Mouse (Mus musculus) hindlimb bud, embryonic 11.5 days (tissue): Measurements from ENCODE around the gene Ipo5.
A peak's percentile ranks its signal among the peaks of the same experiment; 100 is the strongest.

Experiments
- DNase-seq: peaks from one replicate; pipeline ENCODE4 v3.0.0-alpha.2; 2012; ENCODE audit warnings: low read depth, low spot score; ENCODE audit errors: extremely low spot score

The Ipo5 gene

GRCm38 (mm10) chr14:120910733-120911324 lies at the start of gene Ipo5:
Gene Ipo5 (plus strand): TSS chr14:120911224.
- DNase-seq = peak; percentile 81

GRCm38 (mm10) chr14:120863205-120863604 lies 47.8 kb upstream of the Ipo5 start:
- no peak for DNase-seq

GRCm38 (mm10) chr14:120864896-120865295 lies 46.1 kb upstream of the Ipo5 start:
- DNase-seq = no peak

DNA sequence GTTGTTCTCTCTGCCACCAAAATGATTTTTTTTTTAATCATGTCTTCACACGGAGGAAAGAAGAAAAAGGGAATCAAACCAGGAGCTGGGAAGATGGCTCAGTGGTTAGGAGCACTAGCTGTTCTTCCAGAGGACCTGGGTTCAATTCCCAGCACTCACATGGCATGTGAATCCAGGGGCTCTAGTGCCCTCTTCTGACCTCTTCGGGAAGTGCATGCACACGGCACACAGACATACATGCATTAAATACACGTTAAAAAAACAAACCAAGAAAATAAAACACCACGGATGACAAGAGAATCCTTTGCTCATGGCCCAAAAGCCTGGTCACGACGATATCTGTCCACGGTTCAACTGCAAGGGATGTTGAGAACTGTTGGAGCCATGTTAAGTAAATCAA lies 44.5 kb upstream of the Ipo5 start:
- DNase-seq = no peak

DNA sequence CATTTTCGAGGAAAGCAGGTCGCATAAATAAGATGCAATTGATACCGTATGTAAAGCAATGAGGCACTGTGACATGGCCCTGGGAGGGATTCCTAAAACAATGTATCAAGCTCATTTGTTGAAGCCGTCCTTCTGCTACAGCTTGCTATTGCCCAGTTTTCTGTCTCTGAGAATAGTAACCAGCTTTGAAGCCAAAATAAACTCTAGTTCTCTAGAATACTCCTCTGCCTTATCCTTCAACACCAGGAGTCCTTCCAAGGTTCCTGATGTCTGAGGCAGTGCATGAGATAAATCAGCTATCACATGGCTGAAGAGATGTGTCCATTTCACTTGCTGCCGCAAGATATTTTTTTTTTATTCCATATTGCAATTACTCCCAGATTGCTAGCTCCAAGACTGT lies 43.9 kb upstream of the Ipo5 start:
- DNase-seq = no peak

DNA sequence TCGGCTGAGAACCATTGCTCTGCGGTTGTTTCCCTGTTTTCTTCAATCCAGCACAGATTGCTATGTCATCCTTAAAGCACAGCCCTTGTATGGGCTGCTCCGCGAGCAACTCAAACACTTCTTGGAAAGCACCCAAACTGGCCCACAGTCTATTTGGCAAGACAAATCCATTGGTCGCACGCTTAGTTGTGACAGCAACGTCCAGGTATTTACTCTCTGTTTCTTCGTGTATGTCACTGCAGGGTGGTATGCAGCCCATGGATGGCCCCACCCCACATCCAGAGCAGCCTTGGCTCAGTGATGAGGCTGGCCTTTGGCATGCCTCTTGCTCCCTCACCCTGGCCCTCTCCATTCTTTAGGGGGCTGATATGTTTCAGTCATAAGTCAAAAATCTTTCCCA lies 42.5 kb upstream of the Ipo5 start:
- no peak for DNase-seq

DNA sequence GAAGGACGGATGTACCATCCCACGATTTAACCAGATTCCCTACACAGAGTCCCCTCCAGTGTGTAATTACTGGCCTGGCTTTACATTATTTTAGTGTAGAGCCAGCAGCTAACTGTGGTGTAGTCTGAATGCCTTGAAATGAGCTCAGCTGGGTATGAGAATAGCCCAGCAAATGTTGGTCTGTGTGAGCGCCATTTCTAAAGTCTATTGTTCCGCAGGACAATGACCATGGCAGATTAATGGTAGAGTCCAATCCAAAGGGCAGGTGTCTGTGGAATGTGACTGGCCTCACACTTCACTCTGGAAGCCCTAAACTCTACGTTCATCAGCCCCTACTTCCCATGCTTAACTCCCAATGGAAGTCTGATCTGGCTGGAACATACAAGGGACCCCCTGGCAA lies 40.3 kb upstream of the Ipo5 start:
- no peak for DNase-seq

GRCm38 (mm10) chr14:120874397-120874796 lies 36.6 kb upstream of the Ipo5 start:
- DNase-seq = no peak

DNA sequence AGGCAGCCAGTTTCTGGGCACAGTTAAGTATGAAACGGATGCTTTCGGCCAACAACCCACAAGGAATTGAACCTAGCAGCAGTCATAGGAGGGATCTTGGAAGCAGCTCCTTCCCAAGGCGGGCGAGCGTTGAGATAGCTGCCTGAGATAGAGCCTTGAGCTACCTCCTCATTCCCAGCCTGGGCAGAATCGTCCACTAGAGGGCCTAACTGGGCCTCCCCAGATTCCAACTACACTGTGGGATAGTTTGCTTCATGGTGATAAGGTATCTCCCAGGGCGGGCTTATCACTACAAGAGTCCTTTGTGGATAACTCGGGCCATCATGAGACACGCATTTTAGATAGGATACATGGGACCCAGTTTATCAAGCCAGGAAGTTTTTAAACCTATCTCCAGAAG lies 35.9 kb upstream of the Ipo5 start:
- DNase-seq = no peak

DNA sequence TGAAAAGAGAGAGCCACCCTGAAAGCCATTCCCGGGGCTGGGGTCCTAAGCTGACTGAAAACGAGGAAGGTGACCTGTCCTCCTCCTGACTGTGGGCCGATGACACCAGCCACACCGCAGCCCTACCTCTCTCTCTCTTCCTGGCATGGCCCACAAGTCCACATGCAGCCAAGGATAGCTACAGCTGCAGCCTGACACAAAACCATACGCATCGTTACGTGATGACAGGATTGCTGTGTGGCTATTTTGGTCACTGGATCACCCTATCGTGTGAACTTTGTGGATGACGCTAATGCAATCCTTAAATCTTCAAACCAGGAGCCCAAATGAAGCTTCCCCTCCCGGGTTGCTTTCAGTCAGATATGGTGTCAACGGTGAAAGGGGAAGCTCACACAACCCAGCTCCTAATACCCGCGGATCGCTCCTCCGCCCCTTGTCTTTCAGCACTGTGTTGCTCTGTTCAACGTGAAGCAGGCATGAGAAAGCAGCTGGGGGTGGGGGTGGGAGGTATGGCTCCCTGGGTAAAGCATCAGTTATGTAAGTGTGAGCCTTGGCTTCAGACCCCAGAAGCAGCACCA lies 35.1 kb upstream of the Ipo5 start:
- no peak for DNase-seq

DNA sequence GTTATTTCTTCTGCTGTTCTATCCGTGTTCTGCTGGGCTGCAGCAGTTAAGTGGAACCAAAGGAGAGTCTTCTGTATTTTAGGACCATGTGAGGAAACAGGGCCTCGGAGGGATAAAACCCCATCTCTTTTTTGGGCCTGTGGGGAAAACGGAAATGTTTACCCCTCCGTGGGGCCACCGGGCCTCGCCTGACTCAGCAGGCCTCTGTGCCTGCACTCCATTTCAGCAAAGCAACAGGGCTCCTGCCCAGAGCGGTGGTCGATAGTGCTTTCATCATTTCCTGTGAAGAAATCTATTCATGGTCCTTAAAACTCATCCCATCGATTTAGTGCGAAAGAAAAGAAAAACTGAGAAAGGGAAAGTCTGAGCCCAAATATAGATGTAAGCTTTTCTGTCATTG lies 33.9 kb upstream of the Ipo5 start:
- DNase-seq = no peak

DNA sequence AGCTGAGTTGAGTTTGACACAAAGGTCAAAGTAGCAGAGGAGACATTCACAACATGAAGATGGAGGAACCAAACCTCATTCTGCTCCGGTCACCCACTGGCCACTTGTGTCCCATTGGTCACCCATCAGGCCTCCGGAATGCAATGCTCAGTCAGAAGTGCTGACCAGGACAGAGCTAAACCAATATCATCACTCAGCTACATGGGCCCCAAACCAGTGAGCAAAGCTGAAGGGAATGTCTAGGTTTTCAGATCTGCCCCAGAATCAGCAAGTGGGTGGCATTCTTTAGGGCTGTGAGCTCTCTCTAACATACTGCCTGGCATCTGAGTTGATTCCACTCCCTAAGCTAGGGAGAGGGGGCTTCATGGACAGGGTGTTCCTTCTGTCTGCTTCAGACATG lies 32.0 kb upstream of the Ipo5 start:
- no peak for DNase-seq

DNA sequence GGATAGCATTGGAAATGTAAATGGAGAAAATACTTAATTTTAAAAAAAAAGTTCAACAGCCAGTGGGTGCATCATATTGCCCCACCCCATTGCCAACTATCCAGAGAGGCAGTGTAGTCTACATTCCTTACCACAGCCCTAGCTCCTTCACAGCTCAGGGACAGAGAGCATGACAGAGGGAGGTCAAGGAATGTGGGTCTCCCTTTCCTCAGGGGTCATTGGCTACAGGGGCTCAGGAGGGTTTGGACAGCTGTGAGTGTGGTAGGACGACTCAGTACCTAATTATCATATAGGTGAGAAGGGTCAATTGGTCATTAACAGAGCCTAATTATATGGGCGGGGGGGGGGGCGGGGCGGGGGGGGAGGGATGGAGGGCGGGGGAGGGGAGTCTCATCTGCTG lies 30.4 kb upstream of the Ipo5 start:
- no peak for DNase-seq

GRCm38 (mm10) chr14:120881054-120881453 lies 30.0 kb upstream of the Ipo5 start:
- DNase-seq = no peak

DNA sequence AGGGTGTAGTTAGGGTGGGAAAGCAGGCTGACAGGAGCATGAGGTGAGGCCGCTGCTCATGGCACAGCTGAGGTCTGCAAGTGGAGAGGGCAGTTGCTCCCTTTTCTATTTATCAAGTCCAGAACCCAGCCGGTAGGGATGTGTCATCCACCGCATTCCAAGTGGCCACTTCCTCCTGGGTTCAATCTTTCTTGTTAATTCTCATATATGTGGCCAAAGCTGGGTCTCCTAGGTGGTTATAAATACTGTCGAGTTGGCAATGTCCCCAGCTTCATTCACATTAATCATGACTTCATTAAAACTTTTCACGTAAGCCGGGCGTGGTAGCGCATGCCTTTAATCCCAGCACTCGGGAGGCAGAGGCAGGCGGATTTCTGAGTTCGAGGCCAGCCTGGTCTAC lies 22.3 kb upstream of the Ipo5 start:
- DNase-seq = no peak

DNA sequence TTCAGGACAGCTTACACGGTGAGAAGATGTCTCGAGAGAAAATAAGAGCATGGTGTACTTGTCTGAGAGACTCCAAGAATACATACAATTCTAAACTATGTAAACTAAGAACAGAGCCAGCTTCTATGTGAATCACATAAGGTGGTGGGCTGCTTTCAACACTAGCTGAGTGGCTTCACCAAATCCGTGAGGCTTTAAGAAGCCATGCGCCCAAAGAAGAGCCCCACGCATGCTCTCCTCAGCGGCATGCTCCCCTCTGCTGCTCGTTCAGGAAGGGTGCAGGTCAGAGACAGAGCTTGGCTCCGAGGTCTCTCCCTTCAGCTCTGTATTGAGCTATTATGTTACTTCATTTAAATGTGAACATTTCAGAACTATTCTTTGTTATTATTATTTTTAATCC lies 18.7 kb upstream of the Ipo5 start:
- DNase-seq = no peak

DNA sequence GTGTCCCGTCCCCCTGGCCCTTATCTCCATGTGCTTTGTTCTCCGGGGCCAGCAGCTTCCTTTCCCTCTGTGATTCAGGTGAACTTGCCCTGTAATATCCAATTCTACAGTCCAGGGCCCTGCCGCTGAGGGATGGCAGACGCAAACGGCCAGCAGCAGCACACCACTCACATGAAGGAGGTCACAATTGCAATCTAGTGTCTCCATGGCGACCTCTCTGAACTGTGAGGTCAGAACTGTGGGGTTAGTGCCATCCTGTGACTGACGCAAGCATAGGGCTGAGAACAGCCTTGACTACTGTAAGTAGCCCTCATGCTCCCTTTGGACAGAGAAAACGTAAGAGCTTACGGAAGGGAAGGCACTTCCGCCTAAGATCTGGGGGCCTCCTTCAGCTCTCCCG lies 14.4 kb upstream of the Ipo5 start:
- DNase-seq = no peak

- DNase-seq = no peak
Observed at GRCm38 (mm10) chr14:120898876-120899275, 12.1 kb upstream of the Ipo5 start.

- DNase-seq = no peak
Observed at GRCm38 (mm10) chr14:120909396-120909795, 1.6 kb upstream of the Ipo5 start.

DNA sequence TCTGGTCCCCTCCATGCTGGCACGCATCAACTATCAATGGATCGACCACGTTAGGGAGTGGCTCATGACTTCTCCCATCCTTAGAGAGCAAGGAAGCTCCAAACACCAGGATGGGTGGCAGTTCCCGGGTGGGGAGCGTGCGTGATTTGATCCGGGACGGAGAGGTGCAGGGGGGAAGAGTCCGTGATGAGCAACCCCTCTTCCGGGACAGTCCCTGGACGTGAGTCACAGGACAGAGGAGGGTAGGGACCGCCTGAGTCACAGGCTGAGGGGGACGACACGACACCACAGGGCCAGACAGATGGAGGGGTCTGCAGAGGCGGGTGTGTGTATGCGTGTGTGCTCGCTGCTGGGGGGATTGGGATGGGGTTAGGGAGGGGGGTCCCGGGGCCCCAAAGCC lies 704 bp upstream of the Ipo5 start:
- DNase-seq = no peak

DNA sequence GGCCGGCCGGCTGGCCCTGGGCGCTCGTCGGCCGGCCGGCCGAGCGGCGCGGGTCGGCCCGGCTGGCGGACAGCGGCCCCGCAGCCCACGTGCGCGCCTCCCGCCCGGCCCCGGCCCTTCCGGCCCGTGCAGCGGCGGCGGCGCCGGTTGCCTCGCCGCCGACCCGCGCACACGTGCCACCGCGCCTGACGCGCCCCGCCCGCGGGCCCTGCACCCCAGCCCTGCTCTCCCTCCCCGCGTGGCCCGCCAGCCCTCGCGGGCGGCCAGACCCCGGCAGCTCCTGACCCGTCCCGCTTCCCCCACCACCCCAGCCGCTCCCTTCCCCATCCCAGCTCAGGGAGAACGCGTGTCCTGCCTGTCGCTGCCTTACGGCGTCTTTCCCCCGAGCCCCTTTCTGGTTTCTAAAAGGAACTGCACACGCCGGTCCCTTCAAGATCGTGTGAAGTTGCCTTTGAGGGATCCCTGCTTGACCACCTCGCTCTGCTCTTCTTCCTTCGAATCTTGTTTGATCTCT lies 421 bp downstream of the Ipo5 start:
- DNase-seq = no peak

- no peak for DNase-seq
Observed at GRCm38 (mm10) chr14:120912090-120912710, 1.2 kb downstream of the Ipo5 start.

DNA sequence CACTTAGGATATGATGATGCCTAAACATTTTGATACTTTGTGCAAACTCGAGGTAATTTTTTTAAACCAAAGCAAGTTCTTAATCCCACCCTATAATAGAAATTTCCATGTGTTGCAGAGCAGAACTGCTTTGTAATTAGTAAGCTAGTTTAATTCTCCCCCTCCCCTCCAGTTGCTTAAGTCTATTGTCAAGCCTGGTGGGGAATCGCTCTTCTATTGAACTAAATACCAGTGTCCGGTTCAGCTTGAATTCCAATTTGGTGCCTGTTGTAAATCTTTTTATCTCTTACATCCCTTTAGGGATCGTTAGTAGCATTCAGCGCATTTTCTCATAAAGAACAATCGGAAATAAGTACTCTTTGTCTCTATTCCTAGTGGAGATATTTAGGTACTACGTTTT lies 1.9 kb downstream of the Ipo5 start:
- no peak for DNase-seq
